Mouse (Mus musculus): ENCODE data around the gene Zbp1. TPM values are rescaled to one million over a fixed set of nuclear protein-coding genes. Genes with fewer than 3 reads are reported as not detected.

Gene Zbp1
- total RNA-seq, 2 experiments from 2014 or later, result 2.0 to 2.1 TPM

- no peak for DNase-seq (ENCODE audit: low spot score in 2 of 2)
These were observed 60.9 kb downstream of the Zbp1 start for GRCm38 (mm10) chr2:173157871-173158270.

GRCm38 (mm10) chr2:173157376-173157775, 61.3 kb downstream of the Zbp1 start:
- DNase-seq (ENCODE audit: low spot score in 2 of 2), result no peak

- DNase-seq (ENCODE audit: low spot score in 2 of 2), result no peak
These were observed 61.8 kb downstream of the Zbp1 start for GRCm38 (mm10) chr2:173156923-173157322.

Other genes with a start within 250 kb of the Zbp1 start
- gene Spo11, start 241.2 kb downstream of the Zbp1 start, total RNA-seq (2021), result not detected
- gene Rae1, start 218.8 kb downstream of the Zbp1 start, total RNA-seq (2021), result 10 to 100 TPM; 68.5 to 76.5 TPM
- gene Rbm38, start 198.4 kb downstream of the Zbp1 start, total RNA-seq (2021), result 10 to 100 TPM; 28.4 to 31.7 TPM
- not detected for gene Ctcfl, start 99.4 kb downstream of the Zbp1 start, total RNA-seq (2021)
- gene Pck1, start 65.9 kb downstream of the Zbp1 start, total RNA-seq (2021), result 100 to 1,000 TPM; 190 to 200 TPM
- gene Pmepa1, start 57.6 kb upstream of the Zbp1 start, total RNA-seq (2021), result 10 to 100 TPM; 61.8 to 63.4 TPM